Mouse (Mus musculus): ENCODE data around the gene Lsm7. TPM values are rescaled to one million over a fixed set of nuclear protein-coding genes. Genes with fewer than 3 reads are reported as not detected.
"Not testable (repeated sequence)": the region's sequence is repeated elsewhere in the genome, so short reads cannot be mapped to it uniquely, and the experiment has no call there.

The Lsm7 gene
- total RNA-seq, 2 experiments from 2014 or later = 24.5 to 27.7 TPM

GRCm38 (mm10) chr10:80841685-80842084 is 13.3 kb downstream of the Lsm7 start:
- DNase-seq = no peak
- intact Hi-C loops (cut with DNase I; ENCODE audit: low total_unique reads) = no loop called here

GRCm38 (mm10) chr10:80839848-80840247 is 15.2 kb downstream of the Lsm7 start:
- DNase-seq = no peak
- intact Hi-C loops (cut with DNase I; ENCODE audit: low total_unique reads) = no loop called here

DNA sequence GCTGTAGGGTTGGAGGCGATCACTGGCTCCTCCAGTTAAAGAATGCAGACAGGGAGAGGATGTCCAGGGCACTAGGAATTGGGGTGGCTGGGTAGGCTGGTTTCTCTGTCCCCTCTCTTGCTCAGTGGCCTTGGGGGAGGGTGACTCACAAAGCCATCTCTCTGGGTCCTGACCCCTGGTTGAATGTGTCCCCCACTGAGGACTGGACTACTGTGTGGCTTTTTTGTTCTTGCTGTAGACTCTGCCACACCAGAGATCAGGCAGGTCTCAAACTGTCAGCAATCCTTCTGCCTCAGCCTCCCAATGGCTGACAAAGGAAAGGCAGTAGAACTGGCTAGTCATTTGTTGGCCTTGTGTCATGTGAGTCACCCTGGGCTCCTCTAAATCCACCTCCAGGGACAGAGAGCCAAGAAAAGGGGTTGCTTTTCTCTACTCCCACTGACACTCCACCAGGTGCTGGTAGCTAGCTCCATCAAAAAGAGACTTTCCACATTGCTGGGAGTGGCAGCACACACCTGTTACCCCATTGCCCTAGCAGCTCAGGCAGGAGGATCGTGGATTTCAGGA is 16.6 kb downstream of the Lsm7 start:
- DNase-seq = no peak
- intact Hi-C loops (cut with DNase I; ENCODE audit: low total_unique reads) = no loop called here

GRCm38 (mm10) chr10:80837827-80838226 is 17.2 kb downstream of the Lsm7 start:
- intact Hi-C loops (cut with DNase I; ENCODE audit: low total_unique reads) = no loop called here
- peak; percentile 62 for DNase-seq

GRCm38 (mm10) chr10:80836949-80837379 is 18.0 kb downstream of the Lsm7 start:
- intact Hi-C loops (cut with DNase I; ENCODE audit: low total_unique reads) = no loop called here
- peak; percentile 57 for DNase-seq

- no peak for DNase-seq
- intact Hi-C loops (cut with DNase I; ENCODE audit: low total_unique reads) = no loop called here
Measured at GRCm38 (mm10) chr10:80835617-80836016, 19.4 kb downstream of the Lsm7 start.

GRCm38 (mm10) chr10:80832818-80833217 is 22.2 kb downstream of the Lsm7 start:
- DNase-seq = no peak
- intact Hi-C loops (cut with DNase I; ENCODE audit: low total_unique reads) = no loop called here

GRCm38 (mm10) chr10:80831136-80831535 is 23.9 kb downstream of the Lsm7 start:
- intact Hi-C loops (cut with DNase I; ENCODE audit: low total_unique reads) = no loop called here
- DNase-seq = peak; percentile 70

DNA sequence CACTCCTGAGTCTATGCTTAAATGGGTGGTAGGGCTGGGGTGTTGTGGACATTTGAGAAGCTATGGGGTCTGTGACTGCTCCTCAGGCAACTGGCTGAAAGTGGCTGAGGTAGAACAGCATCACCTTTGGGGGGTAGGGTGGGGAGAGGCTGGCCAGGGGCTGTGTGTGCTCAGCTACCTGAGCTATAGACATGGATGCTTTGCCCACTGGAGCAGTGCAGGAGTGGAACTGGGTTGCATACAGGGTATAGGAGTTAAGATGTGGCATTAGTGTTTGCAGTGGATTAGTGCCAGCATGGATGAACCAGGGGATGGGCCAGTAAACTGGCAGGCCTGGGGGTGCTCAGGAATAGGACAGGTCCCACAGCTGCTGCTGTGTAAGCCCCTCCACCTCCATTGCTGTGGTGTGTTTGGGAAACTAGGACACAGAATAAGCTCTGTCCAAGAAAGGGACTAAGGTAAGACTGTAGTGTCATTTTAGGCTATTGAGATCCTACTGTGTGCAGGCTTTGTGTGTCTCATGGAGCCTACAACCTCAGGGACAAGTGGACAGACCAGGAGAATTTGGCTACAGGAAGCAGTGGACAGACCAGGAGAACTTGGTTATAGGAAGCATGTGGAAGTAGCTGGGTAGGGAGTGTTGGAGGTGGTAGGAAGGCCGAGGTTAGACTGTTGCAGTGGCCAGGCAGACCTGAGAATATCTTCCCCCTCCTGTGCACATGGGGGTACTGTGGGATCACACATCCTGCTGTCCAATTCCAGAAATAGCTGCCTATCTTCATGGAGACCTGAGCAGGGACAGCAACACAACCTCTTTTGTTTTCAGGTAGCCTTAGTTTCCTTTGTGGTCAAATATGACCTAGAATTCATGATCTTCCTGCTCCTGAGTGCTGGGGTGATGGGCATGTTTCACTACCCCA is 25.4 kb downstream of the Lsm7 start:
- intact Hi-C loops (cut with DNase I; ENCODE audit: low total_unique reads) = loop anchor here (5.0 kb wide), 1 partner anchor 33 kb away; no protein-coding TSS in a partner anchor

DNA sequence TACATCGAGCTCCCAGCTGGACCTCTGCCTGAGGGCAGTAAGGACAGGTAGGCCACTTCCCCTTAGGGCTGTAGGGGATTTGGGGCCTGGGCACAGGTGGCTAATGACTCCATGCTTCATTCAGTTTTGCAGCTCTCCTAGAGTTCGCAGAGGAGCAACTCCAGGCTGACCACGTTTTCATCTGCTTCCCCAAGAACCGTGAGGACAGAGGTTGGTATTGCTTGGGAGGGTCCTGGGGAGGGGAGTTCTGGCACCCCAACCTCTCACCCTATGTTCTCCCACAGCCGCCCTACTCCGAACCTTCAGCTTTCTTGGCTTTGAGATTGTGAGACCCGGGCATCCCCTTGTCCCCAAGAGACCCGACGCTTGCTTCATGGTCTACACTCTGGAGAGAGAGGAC is 26.4 kb downstream of the Lsm7 start:
- intact Hi-C loops (cut with DNase I; ENCODE audit: low total_unique reads) = loop anchor here (5.0 kb wide), 1 partner anchor 34 kb away; no protein-coding TSS in a partner anchor
- not testable (repeated sequence) for DNase-seq

More for the DNA sequence above, 25.4 kb downstream of the Lsm7 start:
- DNase-seq = no peak

- DNase-seq = no peak
- intact Hi-C loops (cut with DNase I; ENCODE audit: low total_unique reads) = loop anchor here (5.0 kb wide), 1 partner anchor 34 kb away; no protein-coding TSS in a partner anchor
Measured at GRCm38 (mm10) chr10:80827870-80828420, 27.1 kb downstream of the Lsm7 start.

- DNase-seq = no peak
- intact Hi-C loops (cut with DNase I; ENCODE audit: low total_unique reads) = loop anchor here (5.0 kb wide), 1 partner anchor 35 kb away; no protein-coding TSS in a partner anchor
Measured at GRCm38 (mm10) chr10:80827063-80827869, 27.7 kb downstream of the Lsm7 start.

GRCm38 (mm10) chr10:80826151-80827062 is 28.6 kb downstream of the Lsm7 start, which contains the start of gene Oaz1:
Gene Oaz1, plus strand, starts transcription at chr10:80826656.
- DNase-seq = peak; percentile 98
- intact Hi-C loops (cut with DNase I; ENCODE audit: low total_unique reads) = loop anchor here (5.0 kb wide), 1 partner anchor 36 kb away; no protein-coding TSS in a partner anchor

GRCm38 (mm10) chr10:80824827-80825226 is 30.2 kb downstream of the Lsm7 start:
- DNase-seq = no peak
- intact Hi-C loops (cut with DNase I; ENCODE audit: low total_unique reads) = loop anchor here (5.0 kb wide), 1 partner anchor 37 kb away; no protein-coding TSS in a partner anchor

GRCm38 (mm10) chr10:80823847-80824643 is 31.0 kb downstream of the Lsm7 start:
- intact Hi-C loops (cut with DNase I; ENCODE audit: low total_unique reads) = loop anchor here (2.0 kb wide), 1 partner anchor 53 kb away; no protein-coding TSS in a partner anchor
- DNase-seq = no peak

- no peak for DNase-seq
- intact Hi-C loops (cut with DNase I; ENCODE audit: low total_unique reads) = loop anchor here (2.0 kb wide), 1 partner anchor 53 kb away; no protein-coding TSS in a partner anchor
Measured at GRCm38 (mm10) chr10:80823316-80823715, 31.7 kb downstream of the Lsm7 start.

- intact Hi-C loops (cut with DNase I; ENCODE audit: low total_unique reads) = loop anchor here (2.0 kb wide), 1 partner anchor 54 kb away; no protein-coding TSS in a partner anchor
Measured at GRCm38 (mm10) chr10:80822528-80822927, 32.5 kb downstream of the Lsm7 start.

More at GRCm38 (mm10) chr10:80822528-80822927, 32.5 kb downstream of the Lsm7 start:
- no peak for DNase-seq
